Mouse (Mus musculus) heart, postnatal 0 days (tissue): ENCODE measurements around the gene Nub1. TPM values are rescaled to one million over a fixed set of nuclear protein-coding genes. Genes with fewer than 3 reads are reported as not detected.
"Not testable (repeated sequence)": the region's sequence is repeated elsewhere in the genome, so short reads cannot be mapped to it uniquely, and the experiment has no call there.

Experiments
- ATAC-seq: fragments of 200-750 bp; cut with Nextera tagmentation; 2 replicates; pipeline ENCODE4 v1.8.0; 2017; ENCODE audit warnings: low read depth, moderate number of reproducible peaks, moderate library complexity; ENCODE audit not compliant: insufficient read depth
- DNase-seq: peaks from one replicate; pipeline ENCODE4 v3.0.0-alpha.2; 2016; ENCODE audit warnings: low spot score
- H3K27ac ChIP-seq: fragments of 300-500 bp; sonication (generic); 2 replicates; pipeline ENCODE4 v1.5.1; 2014; ENCODE audit warnings: low read depth, mild to moderate bottlenecking
- H3K27me3 ChIP-seq: fragments of 300-500 bp; sonication (generic); 2 replicates; pipeline ENCODE4 v1.6.1; 2014; ENCODE audit warnings: low read length, mixed read lengths; ENCODE audit not compliant: control insufficient read depth, insufficient read depth
- H3K36me3 ChIP-seq: fragments of 300-500 bp; sonication (generic); replicated peaks from 2 replicates; pipeline ENCODE4 v1.6.1; 2014; ENCODE audit warnings: low read length, mixed read lengths; ENCODE audit not compliant: control insufficient read depth, insufficient read depth
- H3K4me1 ChIP-seq: fragments of 300-500 bp; sonication (generic); 2 replicates; pipeline ENCODE4 v1.6.1; 2014; ENCODE audit warnings: antibody characterized with exemption; ENCODE audit not compliant: control insufficient read depth, insufficient read depth
- H3K4me2 ChIP-seq: fragments of 300-500 bp; sonication (generic); 2 replicates; pipeline ENCODE4 v1.6.1; 2014; ENCODE audit warnings: low read depth, mild to moderate bottlenecking, low read length, moderate library complexity
- H3K4me3 ChIP-seq: fragments of 300-500 bp; sonication (generic); 2 replicates; pipeline ENCODE4 v1.5.1; 2014; ENCODE audit warnings: low read depth, low read length
- H3K9ac ChIP-seq: fragments of 300-500 bp; sonication (generic); replicated peaks from 2 replicates; pipeline ENCODE4 v1.6.1; 2014; ENCODE audit warnings: low read depth, low read length, mixed read lengths
- H3K9me3 ChIP-seq: fragments of 300-500 bp; sonication (generic); replicated peaks from 2 replicates; pipeline ENCODE4 v1.6.1; 2016; ENCODE audit warnings: low read length; ENCODE audit not compliant: control insufficient read depth
- CTCF ChIP-seq: IDR thresholded peaks from 2 replicates; pipeline ENCODE4 v1.5.1; 2016; ENCODE audit warnings: antibody characterized with exemption, control low read depth, low read depth
- EP300 ChIP-seq: IDR thresholded peaks from 2 replicates; pipeline ENCODE4 v1.6.1; 2016; ENCODE audit warnings: antibody characterized with exemption, low read depth
- WGBS: fragments of 180-500 bp; shearing (Covaris S2); extraction: QIAGEN DNeasy Blood & Tissue Kit; methylation state at CpG from one replicate; pipeline ENCODE4 v1.1.7; 2014; 5-methylcytosine and 5-hydroxymethylcytosine counted together
- polyA plus RNA-seq: library from polyadenylated mRNA; unstranded; fragments of >200 nt; fragmentation: Nextera tagmentation; extraction: Ambion mirVana; gene quantifications from 2 replicates; pipeline ENCODE4 v1.2.1, GENCODE M21; 2015
- total RNA-seq: library from RNA; depleted of rRNA; stranded (reverse); fragments of >200 nt; gene quantifications from 2 replicates; pipeline ENCODE4 v1.2.3, GENCODE M21; 2014; ENCODE audit warnings: low replicate concordance

Nub1 gene
- total and polyA plus RNA-seq, 2 experiments from 2014 or later = 19.5 to 25.6 TPM

DNA sequence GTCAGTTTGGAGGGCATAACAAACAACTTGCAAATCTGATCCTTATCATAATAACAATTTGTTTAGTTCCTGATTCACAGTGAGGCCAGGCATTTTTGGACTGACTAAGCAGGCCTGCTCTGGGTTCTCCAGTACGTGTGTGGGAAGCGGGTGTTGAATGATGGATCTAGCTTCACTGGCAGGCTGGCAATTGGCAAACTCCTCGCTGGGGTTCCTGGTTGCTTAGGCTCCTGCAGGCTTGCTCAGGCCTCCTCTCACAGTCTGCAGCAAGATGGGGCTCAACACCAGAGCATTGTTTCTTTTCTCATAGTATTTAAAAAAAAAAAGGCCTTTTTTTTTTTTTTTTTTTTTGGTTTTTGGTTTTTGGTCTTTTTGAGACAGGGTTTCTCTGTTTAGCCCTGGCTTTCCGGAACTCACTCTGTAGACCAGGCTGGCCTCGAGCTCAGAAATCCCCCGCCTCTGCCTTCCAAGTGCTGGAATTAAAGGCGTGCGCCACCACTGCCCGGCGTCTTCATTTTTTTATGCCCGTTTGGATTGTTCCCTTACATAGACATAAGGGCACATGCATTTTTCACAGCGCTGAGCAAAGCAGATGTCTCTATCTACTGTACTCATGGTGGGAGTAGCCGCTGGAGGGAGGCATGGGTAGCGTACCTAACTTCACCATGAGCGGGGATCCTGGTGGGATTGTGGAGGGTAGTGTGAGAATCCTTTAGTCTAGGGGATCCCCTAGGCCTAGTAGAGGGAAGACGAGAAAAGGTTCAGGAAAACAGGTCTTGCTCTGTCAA, 560 bp upstream of the Nub1 start:
- DNase-seq (peak; percentile 36), ATAC-seq (no peak)
- WGBS = 17% methylated on average over 16 of the region's 16 CpGs

DNA sequence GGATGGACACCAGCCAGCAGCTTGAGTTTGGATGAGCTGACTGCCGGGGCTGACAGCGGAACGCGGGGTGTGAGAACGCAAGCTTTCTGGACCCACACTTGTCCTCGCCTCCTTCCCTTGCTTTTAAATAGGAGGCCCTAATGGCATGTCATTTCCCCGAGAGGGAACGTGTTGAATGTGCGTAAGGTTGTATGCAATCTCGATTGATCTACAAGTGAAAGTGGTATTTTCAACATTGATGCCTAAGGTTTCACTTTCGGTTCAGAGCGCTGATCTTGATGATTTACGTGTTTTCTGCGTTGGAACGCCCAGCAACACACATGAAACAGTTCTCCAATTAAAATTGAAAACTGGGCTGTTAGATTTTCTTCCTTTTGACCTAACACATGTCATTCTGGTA, 844 bp downstream of the Nub1 start:
- TF ChIP-seq EP300 (no peak), CTCF (no peak)
- Histone ChIP-seq H3K9me3 (no peaks in the 10 kb centered on the region), H3K36me3 (peaks cover 24% of the 10 kb centered on the region), H3K27ac (peak overlapping the region; percentile 99), H3K4me3 (peak overlapping the region; percentile 90), H3K9ac (peak overlapping the region; percentile 72), H3K4me1 (0 out of 2 replicates have a peak, but pooled peaks cover 4% of the 10 kb centered on the region), H3K27me3 (no peaks in the 10 kb centered on the region), H3K4me2 (peak overlapping the region; percentile 66)
- peak; percentile 47 for DNase-seq
- WGBS = under 1% methylated on average over 15 of the region's 15 CpGs
- ATAC-seq = no peak

More for the DNA sequence above, 560 bp upstream of the Nub1 start:
- H3K9me3 ChIP-seq = no peaks in the 10 kb centered on the region
- H3K9ac ChIP-seq = peak overlapping the region; percentile 62
- peak overlapping the region; percentile 76 for H3K4me2 ChIP-seq
- 0 out of 2 replicates have a peak, but pooled peaks have one; percentile 1 for TF ChIP-seq CTCF
- no peak for TF ChIP-seq EP300
- peak overlapping the region; percentile 90 for H3K4me3 ChIP-seq
- H3K27me3 ChIP-seq = no peaks in the 10 kb centered on the region
- H3K36me3 ChIP-seq = peaks cover 10% of the 10 kb centered on the region
- peak overlapping the region; percentile 99 for H3K27ac ChIP-seq
- 0 out of 2 replicates have a peak, but pooled peaks cover 4% of the 10 kb centered on the region for H3K4me1 ChIP-seq

DNA sequence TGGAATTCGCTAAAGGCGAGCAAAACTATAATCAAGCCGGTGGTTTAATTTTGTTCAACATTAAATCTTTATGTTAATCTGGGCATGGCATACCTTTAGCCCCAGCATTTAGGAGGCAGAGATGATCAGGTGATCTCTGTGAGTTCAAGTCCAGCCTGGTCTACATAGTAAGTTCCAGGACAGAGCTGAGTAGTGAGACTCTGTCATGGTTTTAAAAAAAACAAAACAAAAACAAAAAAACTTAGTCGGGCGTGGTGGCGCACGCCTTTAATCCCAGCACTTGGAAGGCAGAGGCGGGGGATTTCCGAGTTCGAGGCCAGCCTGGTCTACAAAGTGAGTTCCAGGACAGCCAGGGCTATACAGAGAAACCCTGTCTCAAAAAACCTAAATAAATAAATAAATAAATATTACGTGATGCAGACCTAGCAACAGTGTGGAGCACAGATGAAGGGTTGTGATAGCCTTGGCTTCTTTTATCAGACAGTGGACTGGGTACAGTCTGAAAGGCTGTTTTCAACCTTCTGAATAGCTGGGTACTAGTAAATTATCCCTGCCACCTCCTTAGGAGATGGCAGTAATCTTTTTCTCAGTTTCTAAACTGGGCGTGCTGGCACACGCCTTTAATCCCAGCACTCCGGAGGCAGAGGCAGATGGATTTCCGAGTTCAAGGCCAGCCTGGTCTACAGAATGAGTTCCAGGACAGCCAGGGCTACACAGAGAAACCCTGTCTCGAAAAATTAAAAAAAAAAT, 1.5 kb downstream of the Nub1 start:
- not testable (repeated sequence) for DNase-seq, ATAC-seq, H3K9me3 ChIP-seq, H3K4me1 ChIP-seq, H3K27me3 ChIP-seq
- peak overlapping the region; percentile 72; the same call in 1 of the 2 replicates for H3K9ac ChIP-seq
- WGBS = 71% methylated on average over 16 of the region's 16 CpGs
- peak overlapping the region; percentile 90 for H3K4me3 ChIP-seq
- H3K36me3 ChIP-seq = peaks cover 31% of the 10 kb centered on the region
- peak overlapping the region; percentile 99 for H3K27ac ChIP-seq
- H3K4me2 ChIP-seq = peak overlapping the region; percentile 66

DNA sequence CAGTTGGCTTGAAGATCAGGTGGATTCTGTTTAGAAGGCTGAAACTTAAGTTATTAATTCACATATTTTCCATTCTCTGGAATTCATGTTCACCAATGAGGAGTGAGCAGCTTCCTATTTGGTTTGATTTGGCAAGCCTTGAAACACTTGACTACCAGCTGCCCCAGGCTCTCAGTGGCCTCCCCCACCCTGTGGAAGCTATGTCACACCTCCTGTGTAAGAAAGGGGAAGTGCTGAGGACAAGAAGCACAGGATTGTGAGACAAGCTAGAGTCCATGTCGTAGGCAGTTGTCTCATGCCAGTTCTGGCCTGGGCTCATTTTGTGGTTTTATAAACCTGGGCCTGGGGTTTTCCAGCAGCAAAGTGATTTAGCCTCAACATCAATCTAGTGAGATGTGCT, 2.4 kb downstream of the Nub1 start:
- H3K27ac ChIP-seq = no peak overlapping the region
- H3K4me2 ChIP-seq = no peak overlapping the region
- no peak for TF ChIP-seq CTCF
- no peak for TF ChIP-seq EP300
- DNase-seq = no peak
- 0 out of 2 replicates have a peak, but pooled peaks cover 4% of the 10 kb centered on the region for H3K4me1 ChIP-seq
- ATAC-seq = no peak
- H3K27me3 ChIP-seq = no peaks in the 10 kb centered on the region
- 61% methylated on average over 1 of the region's 1 CpGs for WGBS
- H3K4me3 ChIP-seq = no peak overlapping the region
- no peaks in the 10 kb centered on the region for H3K9me3 ChIP-seq
- H3K9ac ChIP-seq = no peak overlapping the region
- H3K36me3 ChIP-seq = peaks cover 38% of the 10 kb centered on the region

DNA sequence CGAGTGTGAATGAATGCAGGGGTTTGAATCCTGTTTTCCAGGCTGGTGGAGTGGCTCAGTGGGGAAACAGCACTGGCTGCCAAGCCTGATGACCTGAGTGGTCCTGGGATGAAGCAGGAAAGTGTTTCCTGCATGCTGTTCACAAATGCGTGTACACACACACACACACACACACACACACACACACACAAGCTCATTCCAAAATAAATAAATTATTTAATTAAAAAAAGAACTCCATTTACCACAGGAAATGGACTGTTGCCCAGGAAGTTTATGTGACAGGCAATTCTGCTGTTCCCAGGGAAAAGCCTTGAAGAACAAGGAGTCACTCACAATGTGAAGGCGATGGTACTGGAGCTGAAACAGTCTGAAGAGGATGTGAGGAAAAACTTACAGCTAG, 11.4 kb downstream of the Nub1 start:
- Histone ChIP-seq H3K27me3 (no peaks in the 10 kb centered on the region), H3K4me3 (no peak overlapping the region), H3K9me3 (no peaks in the 10 kb centered on the region), H3K4me1 (no peaks in the 10 kb centered on the region), H3K4me2 (no peak overlapping the region), H3K36me3 (peaks cover 95% of the 10 kb centered on the region), H3K27ac (peak overlapping the region; percentile 41), H3K9ac (no peak overlapping the region)
- ATAC-seq (0 out of 2 replicates have a peak, but pooled peaks have one; percentile 14), DNase-seq (peak; percentile 7)
- WGBS = 63% methylated on average over 3 of the region's 3 CpGs
- no peak for TF ChIP-seq CTCF
- TF ChIP-seq EP300 = no peak
